Mouse (Mus musculus) spleen, adult 2 months (tissue): ENCODE measurements around the gene Syt1.

Experiments
- CTCF ChIP-seq: fragments of 200-500 bp; IDR thresholded peaks from 2 replicates; pipeline ENCODE4 v1.5.1; 2011; ENCODE audit warnings: mild to moderate bottlenecking, inconsistent platforms; ENCODE audit not compliant: insufficient read depth, insufficient read length, insufficient replicate concordance; ENCODE audit errors: extremely low read depth
- POLR2A ChIP-seq: fragments of 200-500 bp; IDR thresholded peaks from 2 replicates; pipeline ENCODE4 v1.6.1; 2011; ENCODE audit warnings: low read depth, low read length, inconsistent platforms

DNA sequence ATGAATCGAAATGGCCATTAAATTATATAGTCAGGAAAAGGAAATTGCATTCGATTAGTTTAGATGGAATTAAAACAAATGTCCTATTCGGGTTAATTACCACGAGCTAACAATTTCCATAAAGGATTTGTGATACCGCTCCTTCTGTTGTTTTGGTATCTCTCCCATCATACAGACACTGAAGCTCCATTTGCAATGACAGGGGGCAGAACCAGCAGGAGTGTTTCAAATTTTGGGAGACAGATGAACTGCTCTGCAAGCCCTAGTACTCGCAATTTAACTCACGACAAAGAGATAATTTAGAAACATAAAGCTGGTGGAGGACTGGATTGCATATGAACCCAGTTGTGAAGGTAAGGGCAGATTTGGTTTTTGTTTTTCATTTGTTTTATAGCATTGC lies 210.0 kb downstream of the Syt1 start:
- TF ChIP-seq CTCF (no peak), POLR2A (no peak)
